Mouse (Mus musculus) heart, postnatal 0 days (tissue): Measurements from ENCODE around the gene Hist1h3e. TPM values are rescaled to one million over a fixed set of nuclear protein-coding genes. Genes with fewer than 3 reads are reported as not detected.

Source experiments
- ATAC-seq: fragments of 200-750 bp; cut with Nextera tagmentation; 2 replicates; pipeline ENCODE4 v1.8.0; 2017; ENCODE audit warnings: low read depth, moderate number of reproducible peaks, moderate library complexity; ENCODE audit not compliant: insufficient read depth
- DNase-seq: peaks from one replicate; pipeline ENCODE4 v3.0.0-alpha.2; 2016; ENCODE audit warnings: low spot score
- H3K27ac ChIP-seq: fragments of 300-500 bp; sonication (generic); 2 replicates; pipeline ENCODE4 v1.5.1; 2014; ENCODE audit warnings: low read depth, mild to moderate bottlenecking
- H3K27me3 ChIP-seq: fragments of 300-500 bp; sonication (generic); 2 replicates; pipeline ENCODE4 v1.6.1; 2014; ENCODE audit warnings: low read length, mixed read lengths; ENCODE audit not compliant: control insufficient read depth, insufficient read depth
- H3K36me3 ChIP-seq: fragments of 300-500 bp; sonication (generic); replicated peaks from 2 replicates; pipeline ENCODE4 v1.6.1; 2014; ENCODE audit warnings: low read length, mixed read lengths; ENCODE audit not compliant: control insufficient read depth, insufficient read depth
- H3K4me1 ChIP-seq: fragments of 300-500 bp; sonication (generic); 2 replicates; pipeline ENCODE4 v1.6.1; 2014; ENCODE audit warnings: antibody characterized with exemption; ENCODE audit not compliant: control insufficient read depth, insufficient read depth
- H3K4me2 ChIP-seq: fragments of 300-500 bp; sonication (generic); 2 replicates; pipeline ENCODE4 v1.6.1; 2014; ENCODE audit warnings: low read depth, mild to moderate bottlenecking, low read length, moderate library complexity
- H3K4me3 ChIP-seq: fragments of 300-500 bp; sonication (generic); 2 replicates; pipeline ENCODE4 v1.5.1; 2014; ENCODE audit warnings: low read depth, low read length
- H3K9ac ChIP-seq: fragments of 300-500 bp; sonication (generic); replicated peaks from 2 replicates; pipeline ENCODE4 v1.6.1; 2014; ENCODE audit warnings: low read depth, low read length, mixed read lengths
- H3K9me3 ChIP-seq: fragments of 300-500 bp; sonication (generic); replicated peaks from 2 replicates; pipeline ENCODE4 v1.6.1; 2016; ENCODE audit warnings: low read length; ENCODE audit not compliant: control insufficient read depth
- CTCF ChIP-seq: IDR thresholded peaks from 2 replicates; pipeline ENCODE4 v1.5.1; 2016; ENCODE audit warnings: antibody characterized with exemption, control low read depth, low read depth
- EP300 ChIP-seq: IDR thresholded peaks from 2 replicates; pipeline ENCODE4 v1.6.1; 2016; ENCODE audit warnings: antibody characterized with exemption, low read depth
- WGBS: fragments of 180-500 bp; shearing (Covaris S2); extraction: QIAGEN DNeasy Blood & Tissue Kit; methylation state at CpG from one replicate; pipeline ENCODE4 v1.1.7; 2014; 5-methylcytosine and 5-hydroxymethylcytosine counted together
- polyA plus RNA-seq: library from polyadenylated mRNA; unstranded; fragments of >200 nt; fragmentation: Nextera tagmentation; extraction: Ambion mirVana; gene quantifications from 2 replicates; pipeline ENCODE4 v1.2.1, GENCODE M21; 2015
- total RNA-seq: library from RNA; depleted of rRNA; stranded (reverse); fragments of >200 nt; gene quantifications from 2 replicates; pipeline ENCODE4 v1.2.3, GENCODE M21; 2014; ENCODE audit warnings: low replicate concordance

Gene Hist1h3e
- total and polyA plus RNA-seq, 2 experiments from 2014 or later = 0.97 to 625 TPM

DNA sequence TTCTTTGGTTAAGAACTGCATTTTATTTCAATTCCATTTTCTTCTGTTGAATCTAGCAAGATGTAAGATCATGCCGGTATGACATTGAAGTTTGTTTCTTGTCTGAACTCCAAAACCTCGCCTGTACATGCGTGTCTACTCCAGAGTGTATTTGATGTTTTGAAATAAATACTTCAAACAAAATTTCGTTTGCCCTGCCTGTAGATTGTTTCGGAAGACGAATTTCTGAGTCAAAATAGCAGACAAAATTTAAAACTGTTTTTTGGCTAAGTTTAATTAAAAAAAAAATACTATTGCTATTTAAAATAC is 43.9 kb downstream of the Hist1h3e start:
- Histone ChIP-seq H3K9me3 (no peaks in the 10 kb centered on the region), H3K27me3 (no peaks in the 10 kb centered on the region), H3K9ac (no peak overlapping the region; the same call in 1 of the 2 replicates), H3K27ac (peak overlapping the region; percentile 54), H3K4me3 (peak overlapping the region; percentile 59), H3K4me1 (no peaks in the 10 kb centered on the region), H3K36me3 (no peaks in the 10 kb centered on the region), H3K4me2 (peak overlapping the region; percentile 80)
- WGBS = under 1% methylated on average over 6 of the region's 6 CpGs
- TF ChIP-seq EP300 (no peak), CTCF (no peak)
- DNase-seq = no peak
- no peak for ATAC-seq

DNA sequence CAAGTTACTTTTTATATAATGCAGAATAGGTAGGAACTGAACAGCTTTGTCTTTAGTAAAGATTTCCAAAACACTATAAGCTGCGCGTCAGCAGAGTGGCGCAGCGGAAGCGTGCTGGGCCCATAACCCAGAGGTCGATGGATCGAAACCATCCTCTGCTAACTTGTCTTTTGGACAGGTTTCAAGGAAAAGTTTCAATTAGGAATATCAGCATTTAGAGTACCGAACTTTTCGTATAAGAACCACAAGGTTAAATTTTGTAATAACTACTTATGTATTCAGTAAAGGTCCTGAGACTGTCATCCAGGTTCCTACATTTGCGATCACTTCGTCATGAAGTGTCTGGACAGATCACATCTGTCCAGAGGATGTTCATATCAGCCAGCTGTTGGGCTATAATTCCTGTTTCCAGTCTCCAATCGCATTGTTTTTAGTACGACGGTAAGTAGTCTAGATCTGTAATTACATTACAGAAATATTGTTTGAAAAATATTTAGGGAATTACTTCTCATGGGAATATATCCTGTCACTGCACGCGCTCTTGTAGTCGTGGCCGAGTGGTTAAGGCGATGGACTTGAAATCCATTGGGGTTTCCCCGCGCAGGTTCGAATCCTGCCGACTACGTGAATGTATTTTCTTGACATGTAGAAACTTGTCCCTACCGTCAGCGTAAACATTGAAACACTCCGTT is 44.4 kb downstream of the Hist1h3e start:
- H3K9ac ChIP-seq = no peak overlapping the region; the same call in 1 of the 2 replicates
- no peaks in the 10 kb centered on the region for H3K9me3 ChIP-seq
- TF ChIP-seq CTCF (no peak), EP300 (0 out of 2 replicates have a peak, but pooled peaks have one; percentile 2)
- H3K4me2 ChIP-seq = peak overlapping the region; percentile 80
- ATAC-seq (peak; percentile 87), DNase-seq (peak; percentile 79)
- WGBS = under 1% methylated on average over 27 of the region's 27 CpGs
- H3K4me1 ChIP-seq = no peaks in the 10 kb centered on the region
- H3K4me3 ChIP-seq = peak overlapping the region; percentile 59
- no peaks in the 10 kb centered on the region for H3K27me3 ChIP-seq
- no peaks in the 10 kb centered on the region for H3K36me3 ChIP-seq
- H3K27ac ChIP-seq = peak overlapping the region; percentile 79

DNA sequence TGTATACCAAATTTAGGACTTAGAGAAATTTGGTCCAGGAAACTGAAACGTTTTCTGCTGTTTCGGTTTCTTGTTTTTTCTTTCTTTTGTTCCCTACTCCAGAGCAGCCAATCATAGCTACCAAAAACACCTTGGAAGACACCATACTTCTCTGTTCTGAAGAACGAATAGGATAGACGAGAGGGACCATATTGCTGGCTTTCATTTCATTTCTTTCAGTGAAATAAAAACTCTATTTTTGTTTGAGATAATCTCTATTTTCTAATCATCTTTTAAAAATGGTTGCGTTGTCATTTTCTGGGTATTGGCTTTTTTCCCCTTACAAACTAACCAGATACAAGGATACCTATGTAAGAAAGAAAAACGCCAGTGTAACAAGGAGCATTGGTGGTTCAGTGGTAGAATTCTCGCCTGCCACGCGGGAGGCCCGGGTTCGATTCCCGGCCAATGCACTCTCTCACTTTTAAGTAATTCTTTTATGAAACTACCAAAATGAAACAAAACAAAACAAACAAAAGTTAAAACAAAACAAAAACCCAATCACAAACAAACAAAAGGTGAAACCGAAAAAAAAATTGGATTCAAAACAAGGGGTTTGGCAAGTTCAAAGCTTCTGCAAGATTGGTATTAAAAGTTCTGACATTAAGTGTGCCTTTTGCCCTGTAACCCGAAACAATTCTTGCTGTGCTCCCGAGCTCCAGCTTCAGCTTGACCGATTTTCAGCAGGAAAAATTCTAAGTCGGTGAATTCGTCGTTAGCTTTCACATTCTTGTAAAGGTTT is 45.2 kb downstream of the Hist1h3e start:
- peak overlapping the region; percentile 80 for H3K4me2 ChIP-seq
- no peaks in the 10 kb centered on the region for H3K27me3 ChIP-seq
- H3K4me3 ChIP-seq = peak overlapping the region; percentile 59
- H3K36me3 ChIP-seq = no peaks in the 10 kb centered on the region
- under 1% methylated on average over 19 of the region's 19 CpGs for WGBS
- H3K27ac ChIP-seq = peak overlapping the region; percentile 79
- peak; percentile 60 for DNase-seq
- peak; percentile 47; the same call in 1 of the 2 replicates for ATAC-seq
- no peak overlapping the region for H3K9ac ChIP-seq
- no peaks in the 10 kb centered on the region for H3K9me3 ChIP-seq
- no peaks in the 10 kb centered on the region for H3K4me1 ChIP-seq
- TF ChIP-seq EP300 (peak; percentile 35; the same call in 1 of the 2 replicates), CTCF (no peak)

DNA sequence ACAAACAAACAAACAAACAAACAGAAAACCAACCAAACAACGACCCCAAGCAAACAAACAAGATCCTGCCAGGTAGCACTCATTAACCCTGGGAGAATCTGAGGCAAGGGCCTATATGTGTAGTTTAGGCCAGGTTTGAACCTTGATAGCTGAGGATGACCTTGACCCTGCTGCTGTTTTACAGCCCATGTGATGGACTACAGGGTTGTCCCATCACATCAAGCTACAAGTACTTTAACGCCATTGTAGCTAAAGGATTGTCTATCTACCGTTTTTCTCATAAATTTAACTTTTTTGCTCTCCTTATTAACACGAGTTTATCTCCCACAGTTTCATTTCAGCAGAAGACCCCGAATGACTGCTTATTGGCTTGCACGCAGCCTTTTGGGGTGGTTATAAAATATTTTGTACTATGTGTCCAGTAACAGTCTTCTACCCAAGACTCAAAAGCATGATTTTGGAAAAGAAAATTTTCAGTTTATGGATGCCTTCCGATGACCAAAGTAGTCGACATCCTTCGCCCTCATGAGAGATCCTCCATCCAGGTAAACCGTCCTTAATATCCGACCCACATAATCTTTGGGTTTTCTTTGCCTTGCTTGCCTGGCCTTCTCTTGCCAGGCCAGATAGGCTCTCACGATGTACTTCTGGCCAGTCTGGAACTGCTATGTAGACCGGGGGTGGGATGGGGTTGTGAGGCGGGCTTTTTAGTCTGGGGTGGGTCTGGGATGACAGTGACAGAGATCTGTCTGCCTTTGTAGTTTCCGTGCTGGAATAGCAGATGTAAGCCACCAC is 46.1 kb downstream of the Hist1h3e start:
- DNase-seq (no peak), ATAC-seq (no peak)
- Histone ChIP-seq H3K9ac (no peak overlapping the region), H3K36me3 (no peaks in the 10 kb centered on the region), H3K9me3 (no peaks in the 10 kb centered on the region), H3K4me1 (no peaks in the 10 kb centered on the region), H3K27me3 (no peaks in the 10 kb centered on the region), H3K4me2 (peak overlapping the region; percentile 80; the same call in 1 of the 2 replicates), H3K4me3 (peak overlapping the region; percentile 11; the same call in 1 of the 2 replicates), H3K27ac (no peak overlapping the region)
- TF ChIP-seq EP300 = no peak
- 59% methylated on average over 15 of the region's 15 CpGs for WGBS

DNA sequence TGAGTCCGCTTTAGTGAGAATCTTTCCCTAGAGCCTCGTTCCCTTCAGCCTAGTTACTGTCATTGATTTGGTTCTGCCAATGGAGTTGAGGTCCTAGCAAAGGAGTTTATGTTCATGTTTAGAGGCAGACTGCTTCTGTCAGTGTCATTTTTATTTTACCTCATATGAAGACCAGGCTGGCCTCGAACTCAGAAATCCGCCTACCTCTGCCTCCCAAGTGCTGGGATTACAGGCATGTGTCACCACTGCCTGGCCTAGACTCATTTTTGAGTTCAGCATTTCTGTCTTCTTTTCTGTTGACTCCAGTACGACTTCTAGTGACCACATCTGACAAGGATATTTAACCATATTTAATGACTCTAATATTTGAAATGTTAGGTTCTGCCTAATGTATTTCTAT is 46.9 kb downstream of the Hist1h3e start:
- no peaks in the 10 kb centered on the region for H3K4me1 ChIP-seq
- H3K36me3 ChIP-seq = no peaks in the 10 kb centered on the region
- TF ChIP-seq CTCF = no peak
- H3K27ac ChIP-seq = no peak overlapping the region
- DNase-seq (no peak), ATAC-seq (no peak)
- H3K27me3 ChIP-seq = no peaks in the 10 kb centered on the region
- no peak overlapping the region for H3K4me3 ChIP-seq
- 78% methylated on average over 5 of the region's 5 CpGs for WGBS
- H3K4me2 ChIP-seq = no peak overlapping the region
- no peak overlapping the region for H3K9ac ChIP-seq
- no peaks in the 10 kb centered on the region for H3K9me3 ChIP-seq
